Mouse (Mus musculus) heart, postnatal 10 days (tissue): Measurements from ENCODE around the gene Nanos2. TPM values are rescaled to one million over a fixed set of nuclear protein-coding genes. Genes with fewer than 3 reads are reported as not detected.
A peak's percentile ranks its signal among the peaks of the same experiment; 100 is the strongest.

Experiments used
- DNase-seq, 2 experiments: peaks; one replicate each; pipeline ENCODE4 v3.0.0; 2021
- intact Hi-C: fragments of 180-260 bp; cut with DNase I; formaldehyde crosslinking; loops from one replicate; pipeline ENCODE4 v1.15.1; 2025
- total RNA-seq, 2 experiments: library from RNA; stranded (reverse); gene quantifications; 2 replicates each; pipeline ENCODE4 v1.2.3; 2021

Gene Nanos2
- total RNA-seq, 2 experiments from 2014 or later = not detected

DNA sequence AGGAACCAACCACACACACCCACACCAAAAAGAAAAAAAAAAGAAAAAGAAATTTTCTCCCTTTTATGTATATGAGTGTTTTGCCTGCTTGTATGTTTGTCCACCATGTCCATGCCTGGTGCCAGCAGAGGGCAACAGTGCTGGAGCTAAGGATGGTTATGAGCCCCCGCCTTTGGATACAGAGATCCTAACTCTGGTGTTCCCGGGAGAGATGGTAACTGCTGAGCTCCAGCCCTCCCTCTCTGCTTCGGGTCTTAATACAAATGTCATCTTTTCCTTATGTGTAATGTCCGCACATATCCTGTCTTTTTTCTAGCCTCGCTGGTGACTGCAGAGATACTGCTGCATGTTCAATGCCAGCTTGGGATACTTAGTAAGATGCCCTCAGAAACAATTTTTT lies 2.8 kb downstream of the Nanos2 start:
- no peak for DNase-seq
- intact Hi-C loops = no loop called here

DNA sequence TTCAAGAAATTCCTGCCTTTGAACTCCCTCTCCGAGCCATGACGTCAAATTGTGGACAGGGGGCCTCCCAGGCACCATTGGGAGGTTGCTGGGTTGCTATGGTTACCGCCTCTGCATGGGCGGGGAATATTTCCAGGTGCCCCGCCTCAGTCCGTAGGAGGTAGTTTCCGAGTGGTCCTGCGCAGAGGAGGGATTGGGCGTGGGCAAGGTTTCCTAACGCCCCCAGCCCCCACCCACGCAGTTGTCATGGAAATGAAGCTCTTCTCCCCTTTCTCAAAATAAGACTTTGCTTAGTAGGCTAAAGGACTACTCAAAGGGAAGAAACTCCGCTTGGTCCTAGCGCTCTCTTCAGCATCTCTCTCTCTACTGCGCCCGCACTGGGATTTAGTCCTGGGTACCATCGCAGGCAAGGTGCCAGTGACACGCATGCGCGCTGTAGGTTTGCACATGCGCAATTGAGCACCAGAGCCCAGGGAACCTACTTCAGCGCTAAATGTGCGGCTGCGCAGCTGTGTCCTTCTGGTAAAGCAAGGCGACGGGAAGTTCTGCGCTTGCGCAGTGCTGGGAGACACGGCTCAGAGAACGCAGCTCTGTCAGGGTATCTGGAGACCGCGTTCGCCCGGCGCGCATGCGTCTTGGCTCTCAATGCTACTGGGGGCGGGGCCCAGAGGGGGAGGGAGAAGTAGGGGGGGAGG lies 3.5 kb downstream of the Nanos2 start, which contains the start of gene Mypop:
Mypop (plus strand) TSS at position 645 of the 695 bp plus-strand sequence.
- intact Hi-C loops = no loop called here
- DNase-seq = peak; percentile 100

- intact Hi-C loops = no loop called here
Observed at GRCm38 (mm10) chr7:18991660-18992293, 4.6 kb downstream of the Nanos2 start.

GRCm38 (mm10) chr7:18992294-18992675 lies 5.1 kb downstream of the Nanos2 start:
- peak; percentile 27 to 34 for DNase-seq
- intact Hi-C loops = no loop called here

More at GRCm38 (mm10) chr7:18991660-18992293, 4.6 kb downstream of the Nanos2 start:
- DNase-seq = peak in 1 of 2 experiments; percentile 35

DNA sequence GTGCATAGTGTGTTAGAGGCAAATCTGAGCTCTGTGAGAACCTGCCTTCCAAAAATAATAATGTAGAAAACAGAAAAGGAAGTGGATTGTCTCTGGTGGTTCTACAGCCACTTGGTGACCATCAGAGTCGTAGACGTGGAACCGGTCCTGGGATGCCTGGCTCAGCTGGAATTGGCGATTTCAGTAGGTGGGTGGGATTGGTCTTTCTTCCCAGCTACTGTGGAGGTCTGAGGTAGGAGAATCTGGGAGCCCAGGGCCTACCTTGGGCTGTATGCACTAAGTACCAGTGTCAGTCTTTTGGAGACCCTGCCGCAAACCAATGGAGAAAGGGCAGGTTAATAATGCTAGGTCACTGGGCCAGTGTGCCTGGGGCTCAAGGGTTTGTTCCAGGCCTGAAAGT lies 5.8 kb downstream of the Nanos2 start:
- intact Hi-C loops = no loop called here

GRCm38 (mm10) chr7:18998835-18999234 lies 11.6 kb downstream of the Nanos2 start:
- intact Hi-C loops = no loop called here
- DNase-seq = no peak

More for the DNA sequence above, 5.8 kb downstream of the Nanos2 start:
- DNase-seq = no peak

DNA sequence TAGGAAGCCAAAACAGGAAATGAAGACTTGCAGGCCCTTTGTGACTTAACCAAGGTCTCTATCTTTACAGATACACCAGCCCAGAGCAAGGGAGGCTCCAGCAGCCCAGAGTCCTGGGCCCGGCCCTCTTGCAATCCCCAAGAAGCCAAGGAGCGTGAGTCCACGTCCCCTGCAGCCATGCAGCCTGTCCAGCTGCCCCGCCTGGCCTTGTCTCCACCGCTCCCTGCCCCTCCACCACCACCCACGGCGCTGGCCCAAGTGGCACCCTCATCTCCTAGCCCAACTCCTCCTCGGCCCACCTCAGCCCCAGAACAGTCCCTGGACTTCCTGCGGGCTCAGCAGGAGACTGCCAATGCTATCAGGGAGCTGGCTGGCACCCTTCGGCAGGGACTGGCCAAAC lies 13.2 kb downstream of the Nanos2 start:
- no peak for DNase-seq
- intact Hi-C loops = loop anchor here (5.0 kb wide), 1 partner anchor 43 kb away; no protein-coding TSS in a partner anchor

DNA sequence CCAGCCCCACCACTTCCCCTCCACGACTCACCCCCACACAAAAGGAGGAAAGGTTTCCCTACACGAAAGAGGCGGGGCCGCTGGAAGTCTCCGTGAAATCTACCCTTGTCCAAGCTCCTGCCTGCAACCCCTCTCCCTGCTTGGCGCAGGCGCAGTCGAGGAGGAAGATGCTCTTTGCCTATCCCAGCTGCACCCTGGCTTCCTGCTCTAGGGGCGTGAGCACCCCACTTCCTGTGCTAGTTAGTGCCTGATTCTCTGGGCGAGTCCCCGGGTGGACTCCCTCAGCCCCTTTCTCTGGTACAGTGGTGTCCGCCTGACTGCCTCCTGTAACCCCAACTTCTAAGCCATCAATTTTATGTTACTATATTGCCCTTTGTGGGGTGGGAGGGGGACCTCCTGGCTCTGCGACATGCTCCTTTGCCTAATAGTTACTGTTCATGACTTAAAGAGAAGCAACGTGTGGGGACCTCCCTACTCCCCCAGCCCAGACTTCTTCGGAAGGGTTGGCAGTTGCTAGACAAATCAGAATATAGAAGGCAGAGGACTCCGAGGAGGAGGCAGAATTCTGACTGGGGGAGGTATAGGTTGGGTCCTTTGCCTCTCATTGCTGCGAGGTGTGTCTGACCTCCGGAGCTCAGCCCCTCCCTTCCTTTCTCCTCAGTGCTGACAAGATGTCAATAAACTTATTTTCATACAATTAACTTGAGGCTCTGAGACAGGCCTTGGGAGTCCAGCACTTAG lies 14.0 kb downstream of the Nanos2 start:
- intact Hi-C loops = loop anchor here (5.0 kb wide), 1 partner anchor 44 kb away; no protein-coding TSS in a partner anchor
- peak; percentile 82 to 83 for DNase-seq

- intact Hi-C loops = loop anchor here (5.0 kb wide), 1 partner anchor 44 kb away; no protein-coding TSS in a partner anchor
- DNase-seq = no peak
Observed at GRCm38 (mm10) chr7:19001807-19002085, 14.5 kb downstream of the Nanos2 start.

DNA sequence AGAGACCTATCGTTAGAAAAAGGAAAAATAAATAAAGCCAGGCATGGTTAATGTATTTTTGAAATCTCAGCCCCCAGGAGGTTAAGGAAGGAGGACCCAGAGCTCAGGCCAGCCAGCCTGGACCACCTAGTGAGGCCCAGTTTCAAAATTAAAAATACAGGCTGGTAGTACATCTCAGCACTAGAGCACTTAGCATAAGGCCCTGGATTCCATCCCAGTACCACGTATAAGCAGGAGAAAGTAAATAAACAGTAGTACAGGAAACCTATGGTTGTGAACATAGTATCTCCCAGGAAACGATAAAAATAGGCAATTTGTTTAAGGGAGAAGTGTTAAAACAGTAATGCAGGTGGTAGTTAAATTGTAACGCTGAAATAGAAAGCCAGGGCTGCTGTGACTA lies 14.9 kb downstream of the Nanos2 start:
- DNase-seq = no peak
- intact Hi-C loops = loop anchor here (5.0 kb wide), 1 partner anchor 45 kb away; no protein-coding TSS in a partner anchor

DNA sequence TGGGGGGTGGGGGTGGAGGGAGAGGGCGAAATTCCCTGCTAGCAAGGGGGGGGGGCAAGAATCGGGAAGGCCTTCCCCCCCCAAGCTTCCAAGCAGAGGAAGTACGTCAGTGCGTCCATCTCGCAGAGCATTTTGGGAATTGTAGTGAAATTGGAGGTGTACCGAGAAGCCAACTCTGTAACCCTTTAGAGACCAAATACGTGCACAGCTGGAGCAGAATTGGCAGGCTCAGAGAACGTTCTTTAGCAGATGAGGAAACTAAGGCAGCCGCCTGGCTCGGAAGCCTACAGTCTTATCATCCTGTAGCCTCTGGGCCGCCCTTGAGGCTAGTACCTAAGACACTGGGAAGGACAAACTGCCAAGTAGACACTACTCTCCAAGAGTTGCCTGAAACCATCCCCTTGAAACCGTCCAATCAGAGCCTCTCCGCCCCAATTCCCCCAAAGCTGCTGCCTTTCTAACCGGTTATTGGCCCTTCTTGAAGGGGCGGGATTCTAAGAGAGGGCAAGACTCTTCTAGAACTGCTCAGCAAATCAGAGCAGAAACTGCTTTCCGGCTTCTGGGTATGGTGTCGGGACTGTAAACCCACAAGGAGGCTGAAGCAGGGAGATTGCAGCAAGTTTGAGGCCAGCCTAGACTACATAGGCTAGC lies 15.8 kb downstream of the Nanos2 start:
- DNase-seq = peak; percentile 87 to 88
- intact Hi-C loops = loop anchor here (5.0 kb wide), 1 partner anchor 46 kb away; no protein-coding TSS in a partner anchor

DNA sequence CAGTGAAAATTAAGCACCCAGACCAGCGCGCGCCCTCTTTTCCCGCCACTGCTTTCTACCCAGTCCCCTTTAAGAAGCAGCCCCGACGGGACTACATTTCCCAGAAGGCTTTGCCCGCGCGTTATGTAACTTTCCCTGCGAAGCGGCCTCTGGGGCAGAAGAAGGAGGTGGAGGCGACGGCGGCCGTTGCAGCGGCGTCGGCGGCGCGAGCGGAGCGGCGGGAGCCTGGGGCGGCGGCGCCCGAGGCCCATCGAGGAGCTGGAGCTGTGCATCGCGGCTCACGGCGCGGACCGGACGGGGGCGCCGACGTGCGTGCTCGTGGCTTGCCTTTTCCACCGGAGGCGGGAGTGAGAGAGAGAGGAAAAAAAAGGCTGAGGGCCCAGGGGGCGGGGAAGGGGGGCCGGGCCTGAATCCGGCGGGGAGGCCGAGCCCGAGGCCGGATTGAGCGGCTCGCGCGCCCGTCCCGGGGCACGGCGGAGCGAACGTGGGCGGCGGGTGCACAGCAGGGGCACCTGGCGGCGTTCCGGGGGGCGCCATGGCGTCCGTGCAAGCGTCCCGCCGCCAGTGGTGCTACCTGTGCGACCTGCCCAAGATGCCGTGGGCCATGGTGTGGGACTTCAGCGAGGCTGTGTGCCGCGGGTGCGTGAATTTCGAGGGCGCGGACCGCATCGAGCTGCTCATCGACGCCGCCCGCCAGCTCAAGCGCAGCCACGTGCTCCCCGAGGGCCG lies 16.9 kb downstream of the Nanos2 start, which contains the start of gene Irf2bp1:
Irf2bp1 (plus strand) TSS at position 143 of the 729 bp plus-strand sequence.
- peak; percentile 97 for DNase-seq
- intact Hi-C loops = loop anchor here (5.0 kb wide), 1 partner anchor 47 kb away; no protein-coding TSS in a partner anchor

DNA sequence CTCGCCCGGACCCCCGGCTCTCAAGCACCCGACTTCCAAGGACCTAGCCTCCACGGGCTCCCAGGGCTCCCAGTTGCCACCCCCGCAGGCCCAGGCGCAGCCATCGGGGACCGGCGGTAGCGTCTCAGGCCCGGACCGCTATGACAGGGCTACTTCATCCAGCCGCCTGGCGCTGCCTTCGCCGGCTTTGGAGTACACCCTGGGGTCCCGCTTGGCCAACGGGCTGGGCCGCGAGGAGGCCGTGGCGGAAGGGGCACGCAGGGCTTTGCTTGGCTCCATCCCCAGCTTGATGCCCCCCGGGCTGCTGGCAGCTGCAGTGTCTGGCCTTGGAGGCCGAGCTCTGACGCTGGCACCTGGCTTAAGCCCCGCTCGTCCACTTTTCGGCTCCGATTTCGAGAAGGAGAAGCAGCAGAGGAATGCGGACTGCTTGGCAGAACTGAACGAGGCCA lies 17.5 kb downstream of the Nanos2 start:
- peak in 1 of 2 experiments; percentile 34 for DNase-seq
- intact Hi-C loops = loop anchor here (5.0 kb wide), 2 partner anchors 47 to 107 kb away; no protein-coding TSS in a partner anchor

- intact Hi-C loops = loop anchor here (1.0 to 5.0 kb wide), 3 partner anchors 18 to 108 kb away; partner anchors contain the start of gene Foxa3
- no peak for DNase-seq
Observed at GRCm38 (mm10) chr7:19005417-19006121, 18.4 kb downstream of the Nanos2 start.

GRCm38 (mm10) chr7:19006476-19006875 lies 19.3 kb downstream of the Nanos2 start:
- DNase-seq = peak; percentile 89 to 93
- intact Hi-C loops = loop anchor here (1.0 to 5.0 kb wide), 3 partner anchors 17 to 109 kb away; partner anchors contain the start of gene Foxa3

DNA sequence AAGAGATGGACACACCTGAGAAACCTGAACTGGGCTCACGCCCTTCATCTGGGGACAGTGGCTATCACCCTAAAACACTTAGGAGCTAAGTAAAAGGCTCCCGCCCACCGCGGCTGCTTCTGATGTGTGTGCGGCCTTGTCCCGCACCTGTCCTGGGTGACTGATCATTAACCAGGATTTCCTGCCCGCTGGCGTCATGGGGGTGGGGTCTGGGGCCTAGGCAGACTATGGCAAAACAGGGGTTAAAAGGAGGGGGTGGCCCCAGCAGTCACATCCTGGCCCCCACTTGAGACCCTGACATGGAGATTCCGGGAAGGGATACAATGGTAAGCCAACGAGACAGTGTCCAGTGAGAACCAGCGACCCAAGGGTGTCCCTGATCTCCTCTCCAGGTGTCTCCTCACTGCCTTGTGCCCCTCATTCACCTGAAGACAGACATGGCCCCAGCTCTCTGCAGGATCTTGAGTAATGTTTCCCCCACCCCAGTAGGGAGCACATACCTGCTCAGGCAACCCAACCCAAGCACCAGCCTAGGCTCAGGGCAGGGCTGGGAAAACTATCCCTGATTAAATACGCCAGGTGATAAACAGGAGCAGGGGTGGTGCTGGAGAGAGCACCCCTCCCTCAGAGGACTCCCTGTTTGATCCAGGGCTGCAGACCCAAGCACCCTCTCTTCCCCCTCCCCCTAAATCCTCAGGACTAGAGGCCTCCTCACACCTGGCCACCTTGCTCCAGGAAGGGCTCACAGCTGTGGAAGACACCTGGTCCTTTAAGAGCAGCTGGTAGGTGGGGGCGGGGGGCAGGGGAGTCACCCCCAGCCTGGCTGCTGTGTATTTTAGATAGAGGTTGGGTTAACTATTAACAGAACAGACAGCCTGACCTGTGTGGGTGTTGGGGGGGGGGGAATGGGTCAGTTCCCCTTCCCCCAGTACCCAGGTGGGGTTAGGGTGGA lies 20.1 kb downstream of the Nanos2 start:
- DNase-seq = no peak
- intact Hi-C loops = loop anchor here (2.0 to 5.0 kb wide), 2 partner anchors 21 to 110 kb away; no protein-coding TSS in a partner anchor

DNA sequence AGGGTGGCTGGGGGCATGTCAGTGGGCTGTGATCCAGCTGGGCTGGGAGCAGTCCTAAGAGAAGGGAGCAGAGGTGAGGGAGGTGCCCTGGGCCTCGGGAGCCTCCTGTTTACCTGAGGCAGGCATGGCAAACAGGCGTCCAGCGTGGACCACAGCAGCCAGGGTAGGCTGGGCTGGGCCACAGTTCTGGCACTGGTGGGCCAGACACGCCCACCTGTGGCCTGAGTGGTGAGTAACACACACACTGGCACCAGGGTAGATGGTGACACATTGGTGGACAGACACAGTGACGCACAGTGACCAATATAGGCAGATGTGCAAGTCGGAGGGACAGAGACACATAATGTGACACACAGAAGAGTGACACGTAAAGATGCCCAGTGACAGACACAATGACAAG lies 23.4 kb downstream of the Nanos2 start:
- intact Hi-C loops = no loop called here
- no peak for DNase-seq
